Mouse (Mus musculus) c-Kit-positive CD71-positive TER-119-negative erythroid progenitor cells, embryonic 14.5 days (primary cell): Measurements from ENCODE around the gene F2.
"Not testable (repeated sequence)": the region's sequence is repeated elsewhere in the genome, so short reads cannot be mapped to it uniquely, and the experiment has no call there.

ENCODE experiments used
- DNase-seq: peaks from one replicate; pipeline ENCODE4 v3.0.0-alpha.2; 2013; ENCODE audit warnings: low read depth

The F2 gene

DNA sequence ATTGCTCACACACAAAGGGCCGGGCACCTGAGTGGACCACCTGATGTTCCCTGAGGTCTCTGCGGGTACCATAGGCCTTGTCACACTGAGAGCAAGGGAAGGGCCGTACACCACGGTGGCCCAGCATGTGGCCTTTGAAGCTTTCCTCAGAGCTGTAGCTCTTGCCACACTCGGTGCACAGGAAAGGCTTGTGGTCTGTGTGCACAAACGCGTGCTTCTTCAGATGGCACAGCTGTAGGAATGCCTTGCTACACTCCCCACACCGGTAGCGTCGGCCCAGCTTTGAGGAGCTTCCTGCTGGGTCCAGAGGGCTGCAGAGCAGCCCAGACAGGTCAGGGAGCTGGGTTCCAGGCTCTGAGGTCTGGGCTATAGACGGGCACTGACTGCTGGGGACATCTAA is 9.6 kb upstream of the F2 start:
- DNase-seq: no peak

DNA sequence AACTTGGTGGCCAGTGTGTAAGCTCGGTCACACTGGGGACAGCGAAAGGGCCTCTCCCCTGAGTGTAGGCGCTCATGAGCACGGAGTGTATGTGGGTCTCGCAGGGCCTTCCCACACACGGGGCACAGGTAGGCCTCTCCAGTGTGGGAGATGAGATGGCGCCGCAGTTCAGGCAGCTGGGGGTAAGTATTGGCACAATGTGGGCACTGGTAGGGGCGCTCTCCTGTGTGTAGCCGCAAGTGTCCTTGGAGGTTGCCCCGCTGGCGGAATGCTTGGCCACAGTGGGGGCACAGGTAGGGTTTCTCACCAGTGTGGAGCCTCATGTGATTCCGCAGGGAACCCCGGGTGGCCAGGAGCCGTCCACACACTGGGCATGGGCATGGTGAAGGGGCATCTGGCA is 9.1 kb upstream of the F2 start:
- DNase-seq: no peak

DNA sequence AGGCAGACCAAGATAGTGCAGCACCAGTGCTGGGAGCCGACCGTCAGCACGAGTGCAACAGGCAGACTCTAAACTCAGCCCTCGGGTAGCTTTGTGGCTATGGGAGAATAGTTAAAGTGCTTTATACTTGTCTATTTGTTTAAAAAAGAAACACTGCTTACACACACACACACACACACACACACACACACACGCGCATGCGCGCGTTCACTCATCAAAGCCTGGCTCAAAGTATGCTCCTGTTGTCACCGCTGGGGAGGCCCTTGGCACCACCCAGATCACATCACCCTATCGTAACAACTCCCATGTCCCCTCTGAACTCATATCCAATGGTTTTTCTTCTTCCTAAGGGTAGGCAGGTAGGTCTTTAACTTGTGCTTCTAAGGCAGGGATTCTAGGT is 7.8 kb upstream of the F2 start:
- no peak for DNase-seq

DNA sequence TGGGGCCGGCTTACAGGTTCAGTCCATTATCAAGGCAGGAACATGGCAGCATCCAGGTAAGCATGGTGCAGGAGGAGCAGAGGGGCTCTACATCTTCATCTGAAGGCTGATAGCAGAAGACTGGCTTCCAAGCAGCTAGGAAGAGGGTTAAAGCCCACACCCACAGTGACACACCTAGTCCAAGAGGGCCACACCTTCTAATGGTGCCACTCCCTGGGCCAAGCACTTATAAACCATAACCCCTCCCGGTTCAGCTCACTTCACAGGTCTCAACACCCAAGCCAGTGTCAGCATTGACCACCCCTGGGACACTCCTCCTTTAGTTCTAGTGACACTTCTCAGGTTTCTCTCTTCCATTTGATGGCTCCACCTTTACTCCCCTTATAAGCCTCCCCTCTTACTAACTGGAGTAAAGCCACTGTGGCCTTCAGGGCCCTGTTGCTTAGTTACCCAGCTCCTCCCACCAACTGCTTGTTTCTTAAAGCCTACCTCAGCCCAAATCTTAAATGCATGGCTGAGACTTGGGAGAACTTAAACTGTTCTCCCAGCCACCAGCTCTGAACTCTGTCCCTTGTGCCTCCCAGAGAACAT is 6.7 kb upstream of the F2 start:
- DNase-seq: no peak

DNA sequence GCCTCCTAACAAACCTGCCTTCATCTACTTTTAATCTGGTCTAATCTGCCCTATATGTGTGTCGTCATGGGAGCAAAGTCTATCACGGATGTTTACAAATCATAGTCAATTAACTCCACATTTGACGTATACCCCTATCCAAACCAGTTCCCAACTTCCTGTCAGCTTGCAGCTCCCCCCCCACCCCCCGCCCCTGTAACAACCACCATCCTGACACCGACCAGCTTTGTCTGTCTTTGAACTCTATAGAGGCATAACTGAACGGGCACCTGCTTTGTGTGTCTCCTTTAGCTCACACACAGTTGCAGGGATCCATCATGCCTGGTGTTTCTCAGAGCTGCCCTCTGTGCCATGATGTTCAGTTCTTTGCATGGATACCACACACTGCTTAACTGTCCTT is 2.7 kb upstream of the F2 start:
- DNase-seq: no peak

DNA sequence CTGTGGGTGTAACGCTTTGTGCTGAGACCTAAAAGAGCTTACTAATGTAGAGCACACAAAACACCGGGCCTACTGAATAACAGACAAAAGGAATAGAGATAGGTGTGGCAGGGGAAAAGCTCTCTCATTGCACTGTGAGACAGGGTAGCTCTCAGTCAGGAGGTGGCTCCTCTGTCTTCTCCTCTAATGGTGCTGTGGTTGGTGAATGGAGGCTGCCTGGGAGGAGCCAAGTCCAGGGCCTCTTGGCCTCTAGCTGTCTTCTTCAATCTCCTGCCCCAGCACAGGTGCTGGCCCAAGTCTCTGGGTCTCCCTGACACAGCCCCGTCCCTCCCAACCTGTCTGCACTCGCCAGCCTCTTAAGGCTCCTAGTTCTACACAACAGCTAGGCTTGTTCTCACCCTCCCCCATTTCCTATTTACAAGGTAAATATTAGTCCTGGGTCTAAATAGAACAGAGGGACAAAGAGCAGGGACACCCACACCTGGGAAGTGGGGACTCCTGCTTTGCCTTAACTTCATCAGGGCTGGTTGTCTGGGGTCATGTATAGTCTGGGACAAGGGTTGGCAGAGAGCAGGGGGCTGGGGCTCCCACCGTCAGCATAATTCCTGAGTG is 619 bp upstream of the F2 start:
- DNase-seq: no peak

DNA sequence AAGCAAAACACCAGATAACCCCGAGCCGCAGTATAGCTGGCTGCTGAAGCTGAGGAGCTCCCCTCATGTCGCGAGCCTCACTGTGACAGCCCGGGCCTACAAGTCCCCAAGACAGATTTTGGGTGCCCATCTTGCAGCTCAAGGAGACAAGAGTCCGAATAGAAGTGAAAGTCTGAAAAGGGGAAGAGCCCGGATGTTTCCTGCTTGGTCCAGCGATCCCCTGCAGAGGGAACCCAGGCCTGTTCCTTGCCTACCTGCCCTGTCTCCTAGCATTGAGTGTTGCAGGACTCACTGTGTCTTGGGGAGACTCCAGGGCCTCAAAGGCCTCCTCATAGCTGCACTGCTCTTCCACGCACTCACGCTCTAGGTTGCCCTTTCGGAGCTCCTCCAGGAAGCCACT is 728 bp downstream of the F2 start:
- DNase-seq: no peak

DNA sequence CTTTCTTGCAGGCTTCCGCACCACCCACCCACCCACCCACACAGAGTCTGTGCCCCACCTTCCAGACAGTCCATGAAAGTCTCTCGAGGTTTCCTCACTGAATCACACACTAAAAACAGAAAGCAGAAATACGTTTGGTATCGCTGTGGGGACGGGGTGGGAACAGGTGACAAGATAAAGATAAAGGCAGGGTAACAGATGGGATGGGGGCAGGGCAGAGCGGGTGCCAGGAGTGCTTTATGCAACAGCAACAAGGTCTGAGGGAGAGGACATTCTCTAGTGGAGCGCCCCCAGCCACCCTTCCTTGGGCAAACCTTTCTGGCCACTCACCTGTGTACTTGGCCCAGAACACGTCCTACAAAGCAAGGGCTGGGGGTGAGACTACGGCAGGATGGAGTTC is 1.4 kb downstream of the F2 start:
- DNase-seq: peak; percentile 67

DNA sequence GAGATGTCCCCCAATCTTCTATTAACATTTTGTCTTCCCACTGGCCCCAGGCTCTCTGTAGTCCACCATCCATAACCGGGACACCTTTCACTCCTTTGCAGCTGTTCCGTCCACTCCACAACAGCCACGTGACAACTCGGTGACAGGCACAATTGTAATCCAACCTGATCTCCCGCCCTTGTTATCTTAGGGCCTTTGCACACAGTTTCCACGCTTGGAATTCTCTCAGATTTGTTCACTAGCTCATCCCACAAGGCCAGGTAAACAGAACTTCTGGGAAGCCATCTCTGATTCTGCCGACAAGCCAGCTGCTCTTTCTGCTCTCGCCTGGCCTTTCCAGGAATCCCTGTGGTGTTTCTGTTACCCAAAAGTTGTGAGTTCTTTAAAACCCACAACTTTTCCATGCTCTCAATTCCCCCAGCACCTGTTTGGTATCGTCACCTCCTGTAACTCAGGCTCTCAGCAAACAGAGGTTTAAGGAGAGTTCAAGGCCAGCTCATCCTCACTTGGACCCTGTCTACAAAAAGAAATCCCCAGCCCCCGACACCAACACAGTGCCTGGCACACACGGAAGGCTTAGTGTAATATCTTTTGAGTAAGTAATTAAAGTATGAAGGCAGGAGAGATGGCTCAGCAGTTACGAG is 2.8 kb downstream of the F2 start:
- no peak for DNase-seq

DNA sequence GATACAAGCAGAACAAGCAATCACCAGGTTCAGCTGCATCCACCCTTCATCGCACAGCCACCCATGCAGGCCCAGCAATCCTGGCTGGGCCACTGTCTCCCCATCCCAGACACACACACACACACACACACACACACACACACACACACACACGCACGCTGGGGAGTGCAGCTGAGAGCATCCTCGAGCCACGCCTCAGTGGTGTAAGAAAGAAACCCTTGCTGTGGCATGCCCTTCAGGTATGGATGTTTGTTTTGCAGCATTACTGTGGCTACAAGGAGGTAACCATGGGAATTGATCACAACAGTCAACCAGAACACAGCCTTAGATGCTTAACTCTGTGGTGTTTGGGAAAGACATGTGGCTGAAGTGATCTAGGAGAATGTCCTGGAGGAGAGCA is 3.9 kb downstream of the F2 start:
- DNase-seq: no peak

DNA sequence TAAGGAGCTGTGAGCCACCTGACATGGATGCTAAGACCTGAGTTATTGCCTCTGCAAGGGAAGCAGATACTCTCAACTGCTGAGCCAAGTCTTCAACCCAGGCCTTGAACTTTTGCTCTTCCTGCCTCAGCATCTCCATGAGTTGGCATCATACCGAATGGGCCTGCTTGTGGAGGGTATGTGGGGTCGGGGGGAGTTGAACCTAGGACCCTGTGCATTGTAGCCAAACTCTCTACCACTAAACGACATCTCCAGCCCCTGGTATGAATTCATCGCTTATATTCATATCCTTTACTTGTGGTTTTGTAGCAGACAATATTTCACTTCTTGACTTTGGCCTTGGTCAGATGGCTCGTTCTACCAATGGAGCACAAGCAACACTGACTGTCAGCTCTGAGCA is 4.4 kb downstream of the F2 start:
- no peak for DNase-seq

DNA sequence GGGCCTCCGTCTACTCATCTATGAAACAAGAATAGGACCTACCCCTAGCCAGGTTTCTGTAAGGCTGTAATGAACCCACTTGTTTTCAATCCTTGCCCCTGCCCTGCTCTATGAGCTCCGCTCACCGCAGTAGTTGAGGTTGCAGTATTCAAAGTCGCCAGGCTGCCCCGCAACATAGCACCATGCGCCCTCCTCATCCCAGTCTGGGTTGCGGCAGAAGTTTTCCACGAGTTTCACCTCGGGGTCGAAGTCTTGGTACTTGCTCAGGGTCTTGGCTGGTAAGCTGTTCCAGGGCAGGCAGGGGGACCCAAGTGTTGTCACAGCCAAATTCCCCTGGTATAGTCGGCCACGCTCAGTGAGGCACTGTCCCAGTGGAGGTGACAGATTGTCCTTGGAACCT is 5.8 kb downstream of the F2 start:
- DNase-seq: no peak

DNA sequence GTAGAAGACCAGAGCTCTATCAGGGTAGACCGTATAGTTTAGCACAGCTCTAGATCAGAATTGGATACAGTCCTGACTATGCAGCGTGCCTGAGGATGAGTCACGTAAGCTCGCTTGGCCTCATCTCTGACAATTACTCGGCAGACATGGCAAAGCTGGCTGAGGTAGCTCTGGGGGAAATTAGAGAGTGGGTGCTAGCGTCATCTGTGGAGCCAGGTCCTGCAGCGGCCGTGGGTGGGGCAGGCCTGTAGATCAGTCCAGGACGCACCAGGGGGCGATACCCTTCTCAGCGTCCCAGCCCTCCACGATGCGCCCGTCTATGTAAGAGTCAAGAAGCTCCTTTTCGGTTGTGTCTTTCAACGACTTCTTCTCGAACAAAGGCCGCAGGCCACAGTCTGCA is 6.5 kb downstream of the F2 start:
- DNase-seq: no peak

DNA sequence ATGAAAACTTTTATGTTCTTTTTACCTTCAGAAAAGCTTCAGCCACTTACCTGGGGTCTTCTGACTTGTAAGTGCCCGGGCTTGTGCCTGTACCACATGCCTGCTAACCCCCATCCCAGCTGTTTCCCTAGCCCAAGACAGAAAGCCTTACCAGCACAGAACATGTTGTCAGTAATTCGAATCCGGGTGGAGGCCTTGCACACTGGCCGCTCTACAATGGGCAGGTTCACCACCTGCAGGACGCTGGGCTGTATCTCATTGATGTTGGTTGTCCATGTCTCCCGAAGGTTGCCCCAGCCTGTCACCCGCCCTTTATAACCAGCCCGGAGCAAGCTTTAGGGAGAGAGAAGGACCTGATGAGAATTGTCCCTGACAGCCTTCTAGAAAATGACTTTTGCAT is 8.0 kb downstream of the F2 start:
- DNase-seq: no peak

DNA sequence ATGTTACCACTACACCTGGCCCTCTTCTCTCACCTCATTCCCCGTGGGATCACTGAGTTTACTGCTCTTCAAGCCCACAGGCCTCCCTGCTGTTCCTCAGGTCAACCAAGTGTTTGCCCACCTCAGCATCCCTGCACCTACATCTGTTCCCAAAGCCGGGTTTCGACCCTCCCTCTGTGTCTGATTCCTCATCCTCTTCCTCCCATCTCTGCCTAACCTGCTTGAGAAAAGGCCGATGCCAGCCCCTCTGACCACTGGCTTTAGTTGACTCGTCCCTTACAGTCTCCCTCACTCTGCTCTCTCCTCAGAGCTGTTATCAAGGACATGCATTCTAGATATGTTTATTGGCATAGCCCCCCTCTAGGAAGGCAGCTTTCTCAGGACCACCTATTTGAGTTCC is 8.7 kb downstream of the F2 start:
- no peak for DNase-seq

DNA sequence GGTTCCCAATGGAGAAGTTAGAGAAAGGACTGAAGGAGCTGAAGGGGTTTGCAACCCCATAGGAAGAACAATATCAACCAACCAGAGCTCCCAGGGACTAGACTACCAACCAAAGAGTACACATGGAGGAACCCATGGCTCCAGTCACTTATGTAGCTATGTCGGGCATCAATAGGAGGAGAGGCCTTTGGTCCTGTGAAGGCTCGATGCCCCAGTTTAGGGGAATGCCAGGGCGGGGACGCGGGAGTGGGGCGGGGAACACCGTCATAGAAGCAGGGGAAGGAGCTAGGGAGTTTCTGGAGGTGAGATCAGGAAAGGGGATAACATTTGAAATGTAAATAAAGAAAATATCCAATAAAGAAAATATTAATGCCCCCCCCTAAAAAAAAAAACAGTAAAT is 12.8 kb downstream of the F2 start:
- DNase-seq: not testable (repeated sequence)

DNA sequence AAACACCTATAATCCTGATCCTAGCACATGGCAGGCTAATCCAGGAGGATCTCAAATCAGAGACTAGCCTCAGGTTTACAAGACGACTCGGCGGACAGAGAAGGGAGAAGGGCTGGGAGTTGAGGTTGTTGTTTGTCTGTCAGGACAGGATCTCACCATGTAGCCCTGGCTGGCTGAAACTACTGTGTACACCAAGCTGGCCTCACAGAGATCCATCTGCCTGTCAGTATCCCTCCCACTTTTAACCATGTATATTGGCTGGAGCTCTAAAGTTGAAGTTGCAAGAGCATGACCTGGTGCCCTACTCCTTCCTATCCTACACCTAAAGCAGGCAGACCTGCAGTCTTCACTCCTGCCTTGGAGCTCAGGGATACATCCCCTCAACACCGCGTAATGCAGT is 13.9 kb downstream of the F2 start:
- no peak for DNase-seq

DNA sequence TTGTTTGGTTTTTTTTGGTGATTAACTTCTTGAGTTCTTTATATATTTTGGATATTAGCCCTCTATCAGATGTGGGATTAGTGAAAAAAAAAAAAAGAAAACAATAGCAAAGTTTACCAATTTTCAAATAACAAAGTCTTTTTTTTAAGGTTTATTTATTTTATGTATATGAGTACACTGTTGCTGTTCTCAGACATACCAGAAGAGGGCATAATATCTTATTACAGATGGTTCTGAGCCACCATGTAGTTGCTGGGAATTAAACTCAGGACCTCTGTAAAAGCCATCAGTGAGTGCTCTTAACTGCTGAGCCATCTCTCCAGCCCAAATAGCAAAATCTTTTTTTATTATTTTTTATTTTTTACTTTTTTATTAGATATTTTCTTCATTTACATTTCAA is 26.8 kb downstream of the F2 start:
- not testable (repeated sequence) for DNase-seq

DNA sequence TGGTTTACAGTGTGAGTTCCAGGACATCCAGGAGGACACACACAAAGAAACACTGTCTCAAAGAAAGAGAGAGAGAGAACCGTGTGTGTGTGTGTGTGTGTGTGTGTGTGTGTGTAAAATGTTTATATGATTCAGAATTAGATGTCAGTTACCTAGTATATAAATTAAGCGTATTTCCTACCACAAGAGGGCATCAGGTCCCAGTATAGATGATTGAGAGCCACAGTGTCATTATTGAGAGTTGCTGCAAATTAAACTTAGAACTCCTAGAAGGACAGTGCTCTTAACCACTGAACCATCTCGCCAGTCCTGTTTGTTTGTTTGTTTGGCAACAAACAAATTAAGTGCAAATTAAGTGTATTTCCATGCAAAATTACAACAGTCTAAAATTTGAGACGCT is 33.8 kb downstream of the F2 start:
- DNase-seq: peak; percentile 25

DNA sequence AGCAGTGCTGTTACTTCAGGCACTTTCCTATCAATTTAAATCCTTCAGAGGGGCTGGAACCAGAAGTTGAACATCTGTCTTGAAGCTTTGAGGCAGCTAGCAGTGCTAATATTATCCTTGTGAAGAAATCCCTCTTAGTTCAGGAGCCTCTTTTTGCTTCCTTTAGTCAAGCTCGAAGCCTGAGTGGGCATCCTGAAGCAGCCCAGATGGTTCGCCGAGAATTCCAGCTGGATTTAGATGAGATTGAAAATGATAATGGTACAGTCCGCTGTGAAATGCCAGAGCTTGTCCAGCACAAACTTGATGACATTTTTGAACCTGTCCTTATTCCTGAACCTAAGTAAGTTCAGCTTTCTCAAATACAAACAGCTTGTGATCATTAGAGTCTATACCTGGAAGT is 35.7 kb downstream of the F2 start:
- DNase-seq: no peak

DNA sequence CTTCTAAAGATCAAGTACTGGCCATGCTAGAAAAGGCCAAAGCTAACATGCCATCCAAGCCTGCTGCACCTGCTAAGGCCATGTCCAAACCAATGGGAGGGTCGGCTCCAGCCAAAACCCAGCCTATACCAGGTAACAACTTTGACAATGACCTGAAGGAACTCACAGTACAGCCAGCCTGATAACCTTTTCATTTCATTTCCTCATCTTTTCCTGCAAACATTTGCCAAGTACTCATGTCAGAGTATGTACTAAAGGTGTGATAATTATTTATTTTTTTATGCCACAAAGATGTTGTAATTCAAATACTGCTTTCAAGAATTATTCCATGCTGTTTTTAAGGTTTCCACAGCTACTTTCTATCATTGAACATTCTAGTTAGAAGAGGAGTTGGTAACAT is 50.0 kb downstream of the F2 start:
- DNase-seq: no peak

DNA sequence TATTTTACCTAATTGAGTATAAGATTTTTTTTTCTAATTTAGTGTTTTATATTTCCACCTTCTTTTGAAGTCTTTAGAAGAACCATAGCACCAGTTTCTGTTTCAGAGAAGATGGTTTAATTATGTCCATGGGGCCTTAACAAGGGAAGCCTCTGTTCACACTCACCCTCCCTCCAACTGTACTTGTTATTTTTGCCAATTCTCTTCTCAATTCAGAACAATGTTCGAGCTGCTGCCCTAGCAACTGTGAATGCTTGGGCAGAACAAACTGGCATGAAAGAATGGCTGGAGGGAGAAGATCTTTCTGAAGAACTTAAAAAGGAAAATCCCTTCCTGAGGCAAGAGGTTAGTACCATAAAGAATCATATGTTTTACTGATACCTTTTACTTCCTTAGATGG is 55.3 kb downstream of the F2 start:
- no peak for DNase-seq
